Mouse (Mus musculus) liver, embryonic 14.5 days (tissue): Measurements from ENCODE around the gene Dvl2.

Experiments used
- CTCF ChIP-seq: IDR thresholded peaks from 2 replicates; pipeline ENCODE4 v1.5.1; 2016; ENCODE audit warnings: antibody characterized with exemption, low read depth, control low read depth
- EP300 ChIP-seq: IDR thresholded peaks from 2 replicates; pipeline ENCODE4 v1.6.1; 2016; ENCODE audit warnings: antibody characterized with exemption, low read depth

DNA sequence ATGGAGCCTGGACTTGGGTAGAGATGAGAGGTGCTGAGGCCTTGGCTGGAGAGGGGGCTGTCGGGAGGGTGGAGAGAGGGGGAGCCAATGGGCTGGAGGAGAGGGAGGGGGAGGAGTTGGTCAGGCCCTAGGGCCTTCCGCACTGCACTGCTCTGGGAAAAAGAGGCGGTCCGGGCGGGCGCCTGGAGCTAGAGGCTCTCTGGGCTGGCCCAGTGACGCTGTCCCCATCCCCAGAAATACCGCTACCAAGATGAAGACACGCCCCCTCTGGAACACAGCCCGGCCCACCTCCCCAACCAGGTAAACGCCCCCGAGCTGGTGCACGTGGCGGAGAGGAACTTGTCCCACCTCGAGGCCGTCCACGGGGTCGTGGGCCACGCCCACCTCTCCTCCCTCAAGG, 26.3 kb downstream of the Dvl2 start:
- TF ChIP-seq CTCF = no peak
- TF ChIP-seq EP300 = no peak
